Mouse (Mus musculus): ENCODE data around the gene Gm4297. TPM values are rescaled to one million over a fixed set of nuclear protein-coding genes. Genes with fewer than 3 reads are reported as not detected.

Gene Gm4297
- not detected in 2 replicates for polyA plus RNA-seq (2012)

GRCm38 (mm10) chrX:24574795-24575194 lies at the start of gene Gm4297:
Gene Gm4297 (minus strand): TSS chrX:24574895.

Other genes starting within 250 kb of the Gm4297 start
- 0.06 TPM in 1 of 2 replicates, not detected in the other for gene Gm5934, start 74.1 kb downstream of the Gm4297 start, polyA plus RNA-seq (2012)
- gene Gm5935, start 200.3 kb upstream of the Gm4297 start, polyA plus RNA-seq (2012): not detected in 2 replicates